Mouse (Mus musculus) retina, postnatal 7 days (tissue): ENCODE data around the gene Fkbp1b.
A peak's percentile ranks its signal among the peaks of the same experiment; 100 is the strongest.
"Not testable (repeated sequence)": the region's sequence is repeated elsewhere in the genome, so short reads cannot be mapped to it uniquely, and the experiment has no call there.

Source experiments
- DNase-seq: peaks from one replicate; pipeline ENCODE4 v3.0.0-alpha.2; 2012; ENCODE audit warnings: low read depth, low spot score

Gene Fkbp1b

DNA sequence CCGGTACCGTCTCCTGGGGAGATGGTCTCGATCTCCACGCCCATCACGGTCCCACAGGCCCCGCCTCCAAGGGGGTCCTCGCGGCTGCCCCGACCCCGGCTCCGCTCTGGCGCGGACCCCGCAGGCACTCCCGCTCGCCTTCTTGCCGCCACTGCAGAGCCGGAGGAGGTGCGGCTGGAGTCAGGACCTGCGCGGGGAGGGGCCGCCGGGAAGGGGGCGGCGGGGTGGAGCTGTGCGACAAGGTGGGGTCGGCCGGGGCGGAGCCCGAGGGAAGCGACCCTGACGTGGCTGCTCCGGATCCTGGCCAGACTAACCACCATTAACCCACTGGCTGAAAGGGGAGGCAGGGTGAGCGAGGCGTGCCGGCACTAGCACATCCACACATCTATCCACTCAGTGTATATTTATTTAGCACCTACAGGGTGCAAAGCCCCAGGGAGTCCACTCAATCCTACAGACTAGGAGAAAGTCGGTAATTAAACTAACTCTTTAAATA, at the start of gene Fkbp1b:
Fkbp1b (minus strand) TSS at position 200 of the 496 bp plus-strand sequence.
- DNase-seq: no peak

- no peak for DNase-seq
Measured at GRCm38 (mm10) chr12:4889891-4890290, 48.5 kb upstream of the Fkbp1b start.

DNA sequence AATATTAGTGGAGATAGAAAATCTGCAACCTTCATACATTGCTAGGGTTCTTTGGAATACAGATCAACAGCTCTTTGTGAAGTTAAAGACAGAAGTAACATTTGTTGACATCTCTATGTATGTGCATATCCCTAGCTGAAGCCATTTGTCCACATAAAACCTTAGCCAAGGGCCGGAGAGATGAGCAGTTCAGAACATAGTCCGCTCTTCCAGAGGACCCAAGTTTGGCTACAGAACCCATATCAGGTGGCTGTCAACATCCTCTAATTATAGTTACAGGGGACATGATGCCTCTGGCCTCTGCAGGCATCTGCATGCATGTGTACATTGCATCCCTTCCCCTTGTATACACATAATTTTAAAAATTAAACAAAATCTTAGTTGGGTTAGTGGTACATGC, 47.9 kb upstream of the Fkbp1b start:
- DNase-seq: no peak

GRCm38 (mm10) chr12:4888739-4889138, 47.3 kb upstream of the Fkbp1b start:
- DNase-seq: no peak

DNA sequence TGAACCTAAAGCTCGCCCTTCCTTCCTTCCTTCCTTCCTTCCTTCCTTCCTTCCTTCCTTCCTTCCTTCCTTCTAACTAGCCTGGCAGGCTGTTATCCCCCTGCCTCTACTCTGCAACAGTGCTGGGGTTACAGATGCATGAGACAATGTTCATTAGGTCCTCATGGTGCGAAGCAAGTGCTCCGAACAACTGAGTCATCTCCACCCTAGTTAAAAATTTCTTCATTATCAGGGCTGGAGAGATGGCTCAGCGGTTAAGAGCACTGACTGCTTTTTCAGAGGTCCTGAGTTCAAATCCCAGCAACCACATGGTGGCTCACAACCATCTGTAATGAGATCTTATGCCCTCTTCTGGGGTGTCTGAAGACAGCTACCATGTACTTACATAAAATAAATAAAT, 45.2 kb upstream of the Fkbp1b start:
- DNase-seq: not testable (repeated sequence)

DNA sequence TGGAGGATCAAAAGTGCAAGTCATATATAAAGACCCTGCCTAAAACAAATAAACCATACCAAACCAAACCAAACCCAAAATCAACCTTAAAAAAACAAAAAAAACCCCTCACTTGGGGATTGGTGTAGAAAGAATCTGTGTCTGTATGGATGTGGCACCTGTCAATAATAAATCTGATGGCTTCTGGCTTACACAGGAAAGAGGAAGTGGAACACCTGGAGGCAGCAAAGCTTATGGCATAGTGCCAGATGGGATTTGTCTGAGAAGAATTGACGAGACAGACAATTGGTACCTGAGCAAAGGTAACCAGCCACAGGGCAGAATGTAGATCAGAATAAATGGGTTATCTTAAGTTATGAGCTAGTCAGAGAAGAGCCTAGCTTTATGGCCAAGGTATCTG, 43.7 kb upstream of the Fkbp1b start:
- no peak for DNase-seq

GRCm38 (mm10) chr12:4882086-4882485, 40.7 kb upstream of the Fkbp1b start:
- no peak for DNase-seq

GRCm38 (mm10) chr12:4879048-4879447, 37.7 kb upstream of the Fkbp1b start:
- DNase-seq: no peak

DNA sequence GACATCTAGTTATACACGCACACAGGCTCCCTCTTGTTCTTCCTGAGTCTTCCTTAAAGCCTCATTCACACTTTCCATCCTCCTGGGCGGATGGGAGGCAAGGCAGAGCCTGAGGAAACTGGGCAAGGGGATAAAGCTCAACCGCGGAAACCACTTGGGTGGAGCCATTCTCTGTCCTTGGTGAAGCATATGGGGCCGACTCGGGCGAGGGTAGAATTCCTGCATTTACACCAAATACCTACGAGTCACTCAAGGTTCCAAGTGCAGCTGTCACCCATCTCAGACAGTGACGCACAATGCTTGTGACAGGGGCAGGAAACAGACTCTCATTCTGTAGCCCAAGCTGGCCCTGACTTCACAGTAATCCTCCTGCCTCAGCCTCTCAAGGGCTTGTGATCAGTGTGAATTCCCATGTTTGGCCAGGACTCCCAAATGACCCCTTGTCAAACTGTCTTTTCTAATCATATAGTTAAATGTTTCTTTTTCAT, 36.9 kb upstream of the Fkbp1b start:
- DNase-seq: no peak

DNA sequence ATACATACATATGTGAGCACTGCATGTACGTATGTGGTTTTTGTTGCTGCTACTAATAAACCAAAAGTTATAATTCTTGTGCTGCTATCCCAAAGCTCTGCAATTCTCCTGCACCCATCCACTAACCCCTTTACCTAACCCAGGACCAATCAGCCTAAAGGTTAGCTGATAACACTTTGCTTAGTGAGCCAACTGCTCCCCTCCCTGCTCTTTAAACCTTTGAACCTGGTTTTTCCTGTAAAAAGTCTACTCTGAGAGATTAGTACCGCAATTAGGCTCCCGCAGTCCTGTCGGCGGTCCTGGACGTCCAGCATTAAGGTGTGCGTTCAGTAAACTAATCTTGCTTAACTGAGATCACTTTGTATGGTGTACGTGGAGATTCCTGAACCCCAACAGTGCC, 34.2 kb upstream of the Fkbp1b start:
- DNase-seq: no peak

- DNase-seq: peak; percentile 58
Measured at GRCm38 (mm10) chr12:4874161-4874927, 33.0 kb upstream of the Fkbp1b start, which contains the start of gene Mfsd2b. Mfsd2b (minus strand) TSS chr12:4874359.

DNA sequence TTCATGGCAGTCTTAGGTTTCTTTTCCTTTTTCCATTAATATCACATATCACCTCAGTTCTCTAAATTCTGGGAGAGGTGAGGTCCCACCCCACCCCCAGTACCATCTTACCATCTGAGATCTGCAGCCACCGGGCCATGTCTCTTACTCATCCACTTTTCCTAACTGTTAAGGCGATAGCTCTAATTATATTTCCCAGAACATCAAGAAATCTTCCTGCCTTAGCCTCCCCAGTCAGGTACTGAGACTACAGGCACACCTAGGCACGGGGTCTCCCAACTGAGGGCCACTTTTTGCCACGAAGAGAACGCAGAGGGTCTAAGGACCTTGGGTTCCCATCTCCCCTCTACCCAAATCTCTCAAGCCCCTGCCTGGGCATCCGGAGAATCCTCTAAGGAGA, 32.1 kb upstream of the Fkbp1b start:
- no peak for DNase-seq

- no peak for DNase-seq
Measured at GRCm38 (mm10) chr12:4872983-4873477, 31.6 kb upstream of the Fkbp1b start.

- no peak for DNase-seq
Measured at GRCm38 (mm10) chr12:4872273-4872672, 30.9 kb upstream of the Fkbp1b start.

- no peak for DNase-seq
Measured at GRCm38 (mm10) chr12:4871260-4871659, 29.9 kb upstream of the Fkbp1b start.

GRCm38 (mm10) chr12:4868924-4869323, 27.5 kb upstream of the Fkbp1b start:
- DNase-seq: no peak

GRCm38 (mm10) chr12:4864338-4864690, 22.9 kb upstream of the Fkbp1b start:
- DNase-seq: no peak

DNA sequence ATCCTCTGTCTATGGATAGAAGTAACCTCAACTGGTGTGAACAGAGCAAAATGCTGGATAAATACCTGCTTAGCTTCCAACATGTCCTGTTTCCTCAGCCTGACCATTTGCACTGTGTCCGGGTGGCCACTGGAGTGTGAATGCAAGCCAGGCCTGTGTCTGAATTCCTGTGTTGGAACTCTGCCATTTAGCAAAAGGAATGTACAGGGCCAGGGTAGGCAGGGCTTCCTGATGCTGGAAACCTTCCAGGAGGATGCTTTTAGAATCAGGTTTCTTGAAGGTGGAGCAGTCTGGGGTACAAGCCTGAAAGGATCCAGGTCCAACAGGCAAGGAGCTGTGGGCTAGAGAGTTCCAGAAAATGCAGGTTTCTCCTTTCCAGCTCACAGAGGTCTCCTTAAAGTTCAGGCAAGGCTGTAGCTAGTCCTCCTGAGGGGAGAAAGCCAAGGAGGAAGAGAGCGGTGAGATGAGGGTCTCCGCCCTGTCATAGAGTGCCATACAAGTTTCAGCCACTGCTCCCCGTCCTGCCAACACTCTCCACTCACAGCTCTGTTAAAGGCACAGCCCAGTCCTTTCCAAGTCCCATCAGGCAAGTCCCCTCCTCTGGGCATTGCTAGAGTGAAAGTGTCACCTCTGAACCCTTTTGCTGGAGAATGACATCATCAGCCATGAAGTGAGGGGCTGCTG, 22.4 kb upstream of the Fkbp1b start:
- no peak for DNase-seq

DNA sequence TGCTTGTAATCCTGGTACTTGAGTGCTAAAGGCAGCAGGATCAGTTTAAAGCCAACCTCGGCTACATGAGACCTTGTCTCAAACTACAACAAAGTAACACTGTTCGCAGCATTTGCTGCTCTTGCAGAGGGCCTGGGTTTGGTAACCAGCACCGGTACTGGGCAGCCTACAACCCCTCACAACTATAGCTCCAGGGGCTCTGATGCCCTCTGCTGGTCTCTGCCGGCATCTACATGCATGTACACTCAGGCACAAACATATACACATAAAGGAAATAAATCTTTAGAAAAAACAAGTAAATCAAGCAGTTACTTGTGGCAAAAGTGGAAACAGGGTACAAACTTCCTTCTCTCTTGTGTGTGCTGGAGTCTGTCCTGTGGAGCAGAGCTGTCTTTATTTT, 21.3 kb upstream of the Fkbp1b start:
- no peak for DNase-seq

DNA sequence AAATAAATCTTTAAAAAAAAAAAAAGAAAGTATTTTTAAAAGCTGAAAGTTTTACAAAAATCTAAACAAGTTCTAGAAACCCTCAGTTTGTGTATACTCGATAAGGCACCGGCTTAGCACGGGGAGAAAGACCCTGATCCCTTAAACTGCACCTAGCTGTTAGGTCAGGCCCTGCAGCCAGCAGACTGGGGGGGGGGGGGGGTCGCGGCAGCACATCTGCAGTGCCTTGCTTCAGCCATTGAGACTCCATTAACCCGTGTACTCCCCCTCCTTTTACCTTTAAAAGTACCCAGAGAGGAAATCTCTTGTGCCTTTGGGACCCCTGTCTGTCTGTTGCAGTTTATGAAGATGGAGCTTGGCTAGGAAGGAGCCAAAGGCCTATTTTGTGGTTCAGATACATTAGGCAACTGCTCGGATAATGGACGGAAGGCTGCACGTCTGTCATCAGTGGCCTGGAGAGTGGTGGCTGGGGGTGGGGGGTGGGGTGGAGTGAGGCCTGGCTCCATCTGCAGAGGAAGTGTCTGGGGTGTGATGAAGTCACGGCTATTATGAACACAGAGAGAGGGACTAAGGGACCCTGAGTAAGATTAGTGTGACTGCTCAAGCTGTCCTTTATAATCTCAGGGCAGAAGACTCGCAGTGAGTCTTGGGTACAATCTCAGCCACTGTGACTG, 18.0 kb upstream of the Fkbp1b start:
- DNase-seq: no peak

GRCm38 (mm10) chr12:4856834-4857233, 15.4 kb upstream of the Fkbp1b start:
- DNase-seq: no peak

DNA sequence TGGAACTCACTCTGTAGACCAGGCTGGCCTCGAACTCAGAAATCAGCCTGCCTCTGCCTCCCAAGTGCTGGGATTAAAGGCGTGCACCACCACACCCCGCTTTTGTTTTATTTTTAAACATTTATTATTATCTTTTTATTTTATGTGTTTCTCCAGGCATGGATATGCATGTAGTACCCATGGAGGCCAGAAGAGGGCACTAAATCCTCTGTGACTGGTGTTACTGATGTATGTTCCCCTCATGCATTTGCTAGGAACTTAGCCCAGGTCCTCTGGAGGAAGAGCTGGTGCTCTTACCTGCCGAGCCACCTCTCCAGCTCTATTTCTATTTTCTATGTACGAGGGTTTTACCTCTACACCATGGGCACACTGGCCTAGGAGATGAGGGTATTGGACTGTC, 14.8 kb upstream of the Fkbp1b start:
- DNase-seq: no peak
